Mouse (Mus musculus) liver, adult 10 weeks (tissue): ENCODE results near the gene Crygb. TPM values are rescaled to one million over a fixed set of nuclear protein-coding genes. Genes with fewer than 3 reads are reported as not detected.

Experiments used
- polyA plus RNA-seq: library from polyadenylated mRNA; stranded (reverse); fragments of 350-450 nt; fragmentation: Illumina TruSeq; extraction: RNeasy Lipid Tissue Mini Kit (QIAGEN cat#74804); gene quantifications from one replicate; pipeline ENCODE4 v1.2.3, GENCODE M21; 2014; ENCODE audit warnings: low read depth, low replicate concordance

The Crygb gene
- not detected for polyA plus RNA-seq

DNA sequence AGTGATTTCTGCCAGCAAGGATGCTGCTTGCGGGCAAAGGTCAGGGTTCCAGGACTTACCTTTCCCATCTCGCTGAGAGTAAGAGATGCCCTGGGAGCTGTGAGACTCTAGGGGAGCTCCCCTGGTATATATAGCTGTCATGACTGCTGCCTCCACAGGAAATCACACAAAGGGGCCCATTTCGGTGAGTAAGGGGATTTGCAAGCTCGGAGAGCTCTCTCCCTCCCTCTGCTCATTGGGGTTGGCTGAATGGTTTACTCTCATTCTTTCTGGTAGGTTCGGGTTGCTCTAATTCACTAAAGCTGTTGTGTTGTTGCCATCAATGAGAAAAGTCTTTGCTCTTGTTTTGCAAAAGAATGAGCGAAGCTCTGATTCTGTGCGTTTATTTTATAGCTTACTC lies at the start of gene Crygb:
Crygb (minus strand) TSS at position 101 of the 400 bp plus-strand sequence.

DNA sequence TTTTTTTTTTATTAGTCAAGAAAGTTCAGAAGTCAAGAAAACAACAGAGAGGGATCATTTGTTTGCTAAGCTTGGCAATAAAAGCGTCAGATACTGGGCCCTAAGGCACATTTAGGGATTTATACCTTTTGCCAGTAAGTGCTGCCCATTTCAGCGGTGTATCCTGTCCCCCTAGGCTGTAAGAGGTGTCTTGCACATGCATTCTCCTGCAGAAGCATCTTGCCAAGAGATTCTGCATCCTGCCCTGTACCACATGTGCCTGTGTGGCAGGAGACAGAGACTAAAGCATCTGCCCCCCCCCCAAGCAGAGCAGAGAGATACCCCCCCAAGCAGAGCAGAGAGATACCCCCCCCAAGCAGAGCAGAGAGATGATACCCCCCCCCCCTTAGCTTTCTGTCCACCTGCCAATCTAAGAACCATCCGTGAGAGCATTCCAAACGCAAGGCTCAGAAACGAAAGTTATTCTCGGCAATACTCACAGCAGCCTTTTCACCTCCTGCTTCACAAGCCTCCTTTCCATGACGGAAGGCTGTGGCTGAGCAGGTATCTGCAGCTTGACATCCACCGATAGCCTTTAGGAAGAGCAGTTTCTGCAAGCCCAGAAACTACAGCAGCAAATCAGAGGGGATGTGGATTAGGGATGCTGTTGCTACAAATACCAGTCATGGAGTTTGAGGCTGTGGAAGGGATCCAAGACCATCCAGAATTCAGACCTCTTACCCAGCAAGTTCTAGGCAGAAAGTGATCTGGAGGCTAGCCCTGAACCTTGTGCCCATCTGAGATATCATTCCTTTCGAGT lies 40.7 kb upstream of the Crygb start, which contains the start of gene D630023F18Rik:
D630023F18Rik (minus strand) TSS at position 641 of the 799 bp plus-strand sequence.

DNA sequence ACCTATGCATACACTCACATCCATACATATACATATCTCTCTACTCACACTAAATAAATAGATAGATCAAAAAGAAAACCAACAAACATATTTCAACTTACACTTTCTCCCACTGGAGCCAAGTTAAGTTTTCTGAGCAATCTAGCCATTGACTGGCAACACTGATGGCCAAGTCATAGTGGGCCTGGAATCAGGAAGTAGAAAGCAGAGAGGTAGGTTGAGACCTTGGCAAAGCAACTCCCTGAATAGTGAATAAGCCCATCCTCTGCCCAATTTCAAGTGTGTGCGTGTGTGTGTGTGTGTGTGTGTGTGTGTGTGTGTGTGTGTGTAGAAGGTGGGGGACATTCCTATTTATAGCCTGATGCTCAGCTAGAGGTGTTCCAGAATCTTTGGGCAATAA lies 37.4 kb upstream of the Crygb start, which contains the start of gene Gm28845:
Gm28845 (minus strand) TSS at position 121 of the 400 bp plus-strand sequence.

DNA sequence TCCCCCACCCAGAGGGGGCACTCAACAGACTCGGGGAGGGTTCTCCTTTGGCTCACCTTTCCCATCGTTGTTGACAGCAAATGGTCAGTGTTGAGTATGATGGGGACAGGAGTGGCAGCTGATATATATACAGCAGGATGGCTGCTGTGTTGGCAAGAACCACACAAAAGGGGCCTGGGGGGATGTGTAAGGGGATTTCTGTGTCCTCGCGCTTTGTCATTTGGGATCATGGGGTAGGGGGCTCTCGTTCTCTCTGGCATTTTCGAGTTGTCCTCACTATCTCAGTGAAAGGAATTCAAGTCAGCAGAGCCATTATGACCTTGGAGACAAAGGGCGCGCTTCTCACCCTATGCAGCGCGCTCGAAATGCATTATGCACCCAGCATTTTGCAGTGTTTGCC lies 21.2 kb upstream of the Crygb start, which contains the start of gene Cryga:
Cryga (minus strand) TSS at position 101 of the 400 bp plus-strand sequence.

DNA sequence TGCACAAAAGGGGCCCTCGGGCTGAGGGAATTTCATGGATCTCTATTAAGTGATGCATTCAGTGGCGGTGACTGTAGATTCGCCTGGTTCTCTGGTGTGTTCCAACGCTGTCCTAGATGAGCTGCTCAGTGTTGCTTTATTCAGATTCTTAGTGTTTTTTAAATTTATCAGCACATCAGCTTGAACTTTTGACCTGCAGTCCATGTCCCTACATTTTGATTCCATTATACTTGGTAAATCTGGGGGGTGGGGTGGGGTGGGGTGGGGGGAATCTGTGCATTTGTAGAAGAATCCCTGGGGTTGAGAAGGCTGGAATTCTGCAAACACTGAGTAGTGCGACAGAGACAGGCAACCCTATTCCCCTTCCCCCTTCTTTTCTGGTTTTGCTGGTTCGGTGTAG lies 8.5 kb downstream of the Crygb start, which contains the start of gene Crygc:
Crygc (minus strand) TSS at position 101 of the 400 bp plus-strand sequence.

DNA sequence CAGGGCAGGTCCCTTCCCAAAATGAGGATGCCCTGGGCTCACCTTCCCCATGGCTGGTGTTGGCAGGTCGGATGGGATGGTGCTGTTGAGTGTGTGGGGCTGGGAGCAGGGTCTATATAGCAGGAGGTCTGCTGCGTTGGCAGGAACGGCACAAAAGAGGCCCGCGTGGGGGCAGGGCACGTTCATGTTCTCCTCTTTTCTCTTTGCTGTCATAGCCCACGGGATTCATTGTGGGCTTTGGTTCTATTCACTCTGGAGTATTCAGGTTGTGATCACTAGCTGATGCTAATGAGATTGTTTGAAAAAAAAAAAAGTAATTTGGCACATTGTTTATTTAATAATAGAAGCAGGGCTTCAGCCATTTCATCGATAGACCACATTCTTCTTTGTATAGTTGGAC lies 18.7 kb downstream of the Crygb start, which contains the start of gene Crygd:
Crygd (minus strand) TSS at position 101 of the 400 bp plus-strand sequence.

DNA sequence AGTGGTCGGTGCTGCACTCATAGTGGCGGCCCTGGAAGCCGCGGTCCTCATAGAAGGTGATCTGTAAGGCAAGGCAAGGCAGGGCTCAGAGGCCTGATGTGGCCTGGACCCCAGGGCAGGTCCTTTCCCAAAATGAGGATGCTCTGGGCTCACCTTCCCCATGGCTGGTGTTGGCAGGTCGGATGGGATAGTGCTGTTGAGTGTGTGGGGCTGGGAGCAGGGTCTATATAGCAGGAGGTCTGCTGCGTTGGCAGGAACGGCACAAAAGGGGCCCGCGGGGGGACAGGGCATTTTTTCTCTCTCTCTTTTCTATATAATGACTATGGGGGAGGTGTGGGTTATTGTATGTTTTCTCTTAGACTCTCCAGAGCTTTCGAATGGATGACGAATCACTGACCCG lies 31.1 kb downstream of the Crygb start, which contains the start of gene Cryge:
Cryge (minus strand) TSS at position 198 of the 400 bp plus-strand sequence.

DNA sequence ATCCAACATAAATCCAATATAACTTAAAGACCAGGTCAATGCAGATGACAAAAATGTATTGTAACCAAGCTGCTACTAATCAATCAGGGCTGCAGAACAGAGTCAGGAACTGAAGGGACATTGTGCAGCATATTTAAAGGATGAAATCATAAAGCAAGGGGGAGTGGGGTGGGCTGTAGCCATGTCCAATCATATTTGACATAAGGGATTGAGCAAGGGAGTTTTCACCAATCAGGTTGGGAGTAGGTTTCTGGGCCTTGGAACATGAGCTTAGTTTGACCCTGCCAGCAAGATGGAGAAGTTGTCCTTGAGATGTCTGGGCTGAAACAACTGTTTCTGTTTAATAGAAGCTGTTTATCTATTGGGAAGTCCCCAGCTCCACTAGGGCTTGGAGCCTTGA lies 49.4 kb downstream of the Crygb start, which contains the start of gene Akr1cl:
Akr1cl (minus strand) TSS at position 119 of the 400 bp plus-strand sequence.

Other genes starting within 250 kb of the Crygb start
- gene Plekhm3, start 125.5 kb downstream of the Crygb start, polyA plus RNA-seq, result 0.69 TPM
- gene Akr1cl, start 49.5 kb downstream of the Crygb start, polyA plus RNA-seq, result not detected
- gene Cryge, start 31.1 kb downstream of the Crygb start, polyA plus RNA-seq, result not detected
- gene Crygd, start 18.8 kb downstream of the Crygb start, polyA plus RNA-seq, result not detected
- gene Crygc, start 8.6 kb downstream of the Crygb start, polyA plus RNA-seq, result not detected
- gene Cryga, start 21.1 kb upstream of the Crygb start, polyA plus RNA-seq, result not detected
- gene Gm28845, start 37.3 kb upstream of the Crygb start, polyA plus RNA-seq, result not detected
- gene D630023F18Rik, start 40.9 kb upstream of the Crygb start, polyA plus RNA-seq, result not detected
- 795 TPM for gene Idh1, start 104.2 kb upstream of the Crygb start, polyA plus RNA-seq
- gene Pikfyve, start 104.4 kb upstream of the Crygb start, polyA plus RNA-seq, result 8.8 TPM
- gene Pth2r, start 199.8 kb upstream of the Crygb start, polyA plus RNA-seq, result not detected